Mouse (Mus musculus) hindbrain, embryonic 13.5 days (tissue): Measurements from ENCODE around the gene Rbfox2. TPM values are rescaled to one million over a fixed set of nuclear protein-coding genes. Genes with fewer than 3 reads are reported as not detected.
"Not testable (repeated sequence)": the region's sequence is repeated elsewhere in the genome, so short reads cannot be mapped to it uniquely, and the experiment has no call there.

Experiments used
- ATAC-seq: fragments of 200-750 bp; cut with Nextera tagmentation; 2 replicates; pipeline ENCODE4 v1.8.0; 2017; ENCODE audit warnings: moderate TSS enrichment; ENCODE audit not compliant: low FRiP score
- H3K27ac ChIP-seq: fragments of 300-500 bp; sonication (generic); 2 replicates; pipeline ENCODE4 v1.5.1; 2015; ENCODE audit warnings: inconsistent platforms, mild to moderate bottlenecking, moderate library complexity
- H3K27me3 ChIP-seq: fragments of 300-500 bp; sonication (generic); 2 replicates; pipeline ENCODE4 v1.6.1; 2015; ENCODE audit warnings: mild to moderate bottlenecking, inconsistent platforms
- H3K36me3 ChIP-seq: fragments of 300-500 bp; sonication (generic); 2 replicates; pipeline ENCODE4 v1.6.1; 2015; ENCODE audit warnings: mild to moderate bottlenecking, inconsistent platforms
- H3K4me1 ChIP-seq: fragments of 300-500 bp; sonication (generic); replicated peaks from 2 replicates; pipeline ENCODE4 v1.6.1; 2015; ENCODE audit warnings: inconsistent platforms
- H3K4me2 ChIP-seq: fragments of 300-500 bp; sonication (generic); 2 replicates; pipeline ENCODE4 v1.6.1; 2015; ENCODE audit warnings: inconsistent platforms, mild to moderate bottlenecking, moderate library complexity
- H3K4me3 ChIP-seq: fragments of 300-500 bp; sonication (generic); 2 replicates; pipeline ENCODE4 v1.5.1; 2015; ENCODE audit warnings: mild to moderate bottlenecking, inconsistent platforms
- H3K9ac ChIP-seq: fragments of 300-500 bp; sonication (generic); 2 replicates; pipeline ENCODE4 v1.6.1; 2015; ENCODE audit warnings: mild to moderate bottlenecking, inconsistent platforms
- H3K9me3 ChIP-seq: fragments of 300-500 bp; sonication (generic); 2 replicates; pipeline ENCODE4 v1.6.1; 2016; ENCODE audit warnings: inconsistent platforms
- WGBS: fragments of 180-500 bp; shearing (Covaris S2); methylation state at CpG from one replicate; pipeline ENCODE4 v1.1.7; 2015; 5-methylcytosine and 5-hydroxymethylcytosine counted together
- polyA plus RNA-seq: library from polyadenylated mRNA; unstranded; fragments of >200 nt; fragmentation: Nextera tagmentation; extraction: Ambion mirVana; gene quantifications from 2 replicates; pipeline ENCODE4 v1.2.1, GENCODE M21; 2015

The Rbfox2 gene
- polyA plus RNA-seq, 1 experiment from 2014 or later: 158 TPM

DNA sequence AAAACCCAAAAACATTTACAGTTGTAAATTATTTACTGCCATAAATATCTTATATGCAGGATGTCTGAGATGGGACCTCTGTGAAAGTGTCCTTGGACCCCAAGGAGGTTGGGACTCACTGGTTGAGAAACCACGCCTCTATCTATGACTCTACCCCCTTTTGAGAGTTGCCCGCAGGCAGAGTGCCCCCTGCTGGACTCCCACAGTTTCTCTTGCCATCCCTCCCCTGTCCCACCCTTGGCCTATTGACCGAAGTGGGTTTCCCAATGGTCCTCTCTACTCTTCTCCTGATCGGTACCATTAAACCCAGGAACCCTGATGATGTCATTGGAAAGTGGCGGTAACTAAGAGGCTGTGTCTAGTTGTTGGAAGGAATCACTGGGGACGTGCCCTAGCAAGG, 35.2 kb upstream of the Rbfox2 start:
- H3K4me1 ChIP-seq: peaks cover 32% of the 10 kb centered on the region
- no peak overlapping the region for H3K4me2 ChIP-seq
- H3K36me3 ChIP-seq: no peaks in the 10 kb centered on the region
- WGBS: 87% methylated on average over 6 of the region's 6 CpGs
- no peaks in the 10 kb centered on the region for H3K27me3 ChIP-seq
- ATAC-seq: no peak
- H3K9me3 ChIP-seq: no peaks in the 10 kb centered on the region
- H3K27ac ChIP-seq: no peak overlapping the region
- no peak overlapping the region for H3K4me3 ChIP-seq
- no peak overlapping the region for H3K9ac ChIP-seq

DNA sequence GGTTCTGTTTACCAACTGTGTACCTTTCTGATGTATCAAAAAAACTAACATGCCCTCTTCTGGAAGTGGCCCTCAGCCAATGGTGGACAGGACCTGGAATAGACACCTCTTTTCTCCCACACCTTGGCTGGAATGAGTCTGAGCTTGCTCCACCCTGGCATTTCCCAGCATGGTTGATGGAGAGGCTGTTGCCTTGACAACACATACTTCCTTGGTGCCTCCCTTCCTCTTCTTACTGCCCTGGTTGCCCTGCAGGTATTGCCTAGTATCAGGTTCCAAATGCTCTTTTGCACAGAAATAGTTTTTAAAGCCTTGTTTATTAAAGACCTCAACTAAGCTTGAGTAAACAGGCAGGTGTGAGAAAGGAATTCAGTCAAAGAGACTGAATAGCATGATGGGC, 33.8 kb upstream of the Rbfox2 start:
- Histone ChIP-seq H3K36me3 (no peaks in the 10 kb centered on the region), H3K27me3 (no peaks in the 10 kb centered on the region), H3K4me3 (no peak overlapping the region), H3K4me2 (no peak overlapping the region), H3K9me3 (no peaks in the 10 kb centered on the region), H3K27ac (no peak overlapping the region), H3K9ac (no peak overlapping the region), H3K4me1 (peaks cover 45% of the 10 kb centered on the region)
- ATAC-seq: no peak

DNA sequence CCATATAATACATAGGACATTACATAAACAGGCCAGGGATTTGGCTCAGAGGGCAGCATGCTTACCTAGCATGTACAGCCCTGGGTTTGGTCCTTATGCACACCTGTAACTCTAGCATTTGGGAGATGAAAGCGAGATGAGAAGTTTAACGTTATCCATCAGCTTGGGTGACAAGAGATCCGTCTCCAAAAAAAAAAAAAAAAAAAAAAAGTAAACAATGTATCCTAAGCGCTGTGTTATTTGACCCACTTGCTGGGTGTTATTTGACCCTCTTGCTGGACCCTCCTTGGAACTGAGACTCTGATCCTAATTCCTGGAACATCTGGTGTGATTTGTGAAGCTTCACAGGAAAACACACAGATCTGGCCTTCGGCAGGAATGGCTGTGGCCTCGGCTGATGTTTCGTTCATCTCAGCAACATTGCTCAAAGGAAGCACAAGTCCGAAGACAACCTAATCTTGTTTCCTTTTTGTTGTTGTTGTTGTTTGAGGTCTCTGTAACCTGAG, 32.2 kb upstream of the Rbfox2 start:
- Histone ChIP-seq H3K4me3 (no peak overlapping the region), H3K27me3 (no peaks in the 10 kb centered on the region), H3K9me3 (no peaks in the 10 kb centered on the region), H3K36me3 (no peaks in the 10 kb centered on the region), H3K4me1 (peaks cover 35% of the 10 kb centered on the region), H3K4me2 (no peak overlapping the region), H3K9ac (no peak overlapping the region), H3K27ac (no peak overlapping the region)
- WGBS: 75% methylated on average over 8 of the region's 8 CpGs
- ATAC-seq: no peak

DNA sequence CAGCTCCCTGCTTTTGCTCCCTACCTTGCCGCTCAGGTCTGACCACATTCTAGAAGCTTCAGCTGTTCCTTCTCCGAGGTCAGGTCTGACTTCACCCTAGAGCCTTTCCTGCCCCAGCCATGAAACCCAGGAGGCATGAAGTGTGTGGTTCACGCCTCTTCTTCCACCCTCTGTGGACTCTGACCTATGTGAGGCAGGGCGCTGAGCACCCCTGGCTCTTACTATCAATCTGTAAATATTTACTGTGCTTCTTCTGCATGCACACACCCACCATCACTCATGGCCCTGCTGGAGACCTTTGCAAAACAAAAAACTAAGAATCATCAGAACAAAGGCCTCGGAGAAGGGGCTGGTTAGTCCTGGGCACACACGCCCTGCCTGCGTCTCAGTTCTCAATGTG, 31.6 kb upstream of the Rbfox2 start:
- Histone ChIP-seq H3K9me3 (no peaks in the 10 kb centered on the region), H3K36me3 (no peaks in the 10 kb centered on the region), H3K4me3 (no peak overlapping the region), H3K27ac (peak overlapping the region; percentile 40; the same call in 1 of the 2 replicates), H3K4me2 (no peak overlapping the region), H3K27me3 (no peaks in the 10 kb centered on the region), H3K9ac (no peak overlapping the region), H3K4me1 (peaks cover 30% of the 10 kb centered on the region)
- WGBS: 61% methylated on average over 7 of the region's 7 CpGs
- ATAC-seq: no peak

DNA sequence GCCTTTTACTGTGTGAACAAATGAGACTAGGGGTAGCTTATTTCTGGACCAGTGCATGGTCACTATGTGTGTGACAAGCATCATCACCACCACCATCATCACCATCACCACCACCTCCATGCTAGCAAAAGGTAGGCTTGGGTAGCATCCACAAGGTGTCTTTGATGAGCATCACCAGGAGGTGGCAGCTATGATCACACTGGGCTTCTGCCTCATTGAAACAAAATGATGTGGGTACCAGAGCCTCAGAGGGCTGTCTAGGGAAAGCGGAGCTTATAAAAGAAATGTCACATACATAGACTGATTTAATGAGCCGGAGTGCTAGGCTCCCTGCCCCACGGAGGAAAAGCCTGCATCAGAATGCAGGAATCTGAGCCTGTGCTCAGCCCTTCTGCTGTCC, 31.1 kb upstream of the Rbfox2 start:
- H3K27ac ChIP-seq: peak overlapping the region; percentile 40; the same call in 1 of the 2 replicates
- H3K4me1 ChIP-seq: peaks cover 25% of the 10 kb centered on the region
- ATAC-seq: no peak
- no peak overlapping the region for H3K4me2 ChIP-seq
- H3K4me3 ChIP-seq: no peak overlapping the region
- no peaks in the 10 kb centered on the region for H3K27me3 ChIP-seq
- 47% methylated on average over 3 of the region's 3 CpGs for WGBS
- H3K9me3 ChIP-seq: no peaks in the 10 kb centered on the region
- no peak overlapping the region for H3K9ac ChIP-seq
- H3K36me3 ChIP-seq: no peaks in the 10 kb centered on the region

DNA sequence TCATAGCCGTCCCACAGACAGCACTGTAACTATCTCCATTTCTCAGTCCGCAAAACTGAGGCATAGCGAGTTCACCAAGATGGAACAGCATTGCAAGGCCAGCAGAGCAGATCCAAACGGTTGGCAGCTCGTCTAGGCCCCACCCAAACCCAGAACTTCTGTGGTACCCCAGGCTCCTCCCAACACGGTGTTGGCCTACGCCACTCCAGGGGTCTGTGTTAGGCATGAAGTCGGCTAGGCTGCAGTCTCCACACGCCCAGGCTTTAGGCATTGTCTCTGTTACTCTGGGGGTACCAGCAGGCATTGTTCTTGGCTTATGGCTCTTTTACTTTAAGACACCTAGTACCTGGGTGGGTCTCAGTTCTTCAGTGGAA, 30.2 kb upstream of the Rbfox2 start:
- no peaks in the 10 kb centered on the region for H3K27me3 ChIP-seq
- no peaks in the 10 kb centered on the region for H3K36me3 ChIP-seq
- H3K4me3 ChIP-seq: no peak overlapping the region
- H3K4me1 ChIP-seq: peaks cover 16% of the 10 kb centered on the region
- H3K27ac ChIP-seq: no peak overlapping the region
- peak overlapping the region; percentile 58 for H3K4me2 ChIP-seq
- ATAC-seq: peak; percentile 58
- H3K9me3 ChIP-seq: no peaks in the 10 kb centered on the region
- H3K9ac ChIP-seq: no peak overlapping the region
- 55% methylated on average over 9 of the region's 9 CpGs for WGBS

DNA sequence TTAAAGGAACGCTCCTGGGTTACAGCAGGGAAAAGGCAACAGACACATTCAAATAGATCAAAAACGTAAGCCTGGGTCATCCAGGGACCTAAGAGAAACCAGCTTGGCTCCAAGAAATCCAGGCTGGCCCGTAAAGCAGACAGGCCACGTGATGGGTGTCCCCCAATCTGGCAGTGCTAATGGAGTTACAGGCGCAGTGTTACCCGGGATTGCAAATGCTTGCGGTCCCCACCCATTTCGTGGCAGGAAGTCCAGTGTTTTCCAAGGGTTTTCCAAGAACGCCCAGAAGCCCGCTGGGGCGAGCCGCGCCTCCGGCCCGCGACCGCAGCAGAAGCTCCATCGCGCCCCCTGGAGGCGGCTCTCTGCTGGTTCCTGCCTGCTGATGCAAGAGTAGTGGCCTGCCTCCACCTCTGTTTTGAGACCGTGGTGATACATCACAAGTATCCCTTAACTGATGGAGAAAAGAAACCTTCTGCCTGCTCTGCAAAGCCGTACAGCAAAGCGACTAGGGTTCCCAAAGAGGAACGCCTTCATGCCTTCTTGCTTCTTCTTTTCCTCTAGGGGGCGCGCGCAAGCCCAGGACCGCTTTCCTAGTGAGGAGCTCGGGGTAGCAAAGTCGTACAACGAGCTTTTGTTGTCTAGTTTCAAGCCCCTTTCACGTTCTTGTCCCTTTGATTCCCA, 29.6 kb upstream of the Rbfox2 start:
- H3K4me1 ChIP-seq: peaks cover 16% of the 10 kb centered on the region
- peak; percentile 73 for ATAC-seq
- no peaks in the 10 kb centered on the region for H3K27me3 ChIP-seq
- no peaks in the 10 kb centered on the region for H3K36me3 ChIP-seq
- H3K9ac ChIP-seq: peak overlapping the region; percentile 59; the same call in 1 of the 2 replicates
- H3K4me3 ChIP-seq: peak overlapping the region; percentile 38
- 2% methylated on average over 32 of the region's 32 CpGs for WGBS
- peak overlapping the region; percentile 58 for H3K4me2 ChIP-seq
- H3K9me3 ChIP-seq: no peaks in the 10 kb centered on the region
- peak overlapping the region; percentile 18; the same call in 1 of the 2 replicates for H3K27ac ChIP-seq

DNA sequence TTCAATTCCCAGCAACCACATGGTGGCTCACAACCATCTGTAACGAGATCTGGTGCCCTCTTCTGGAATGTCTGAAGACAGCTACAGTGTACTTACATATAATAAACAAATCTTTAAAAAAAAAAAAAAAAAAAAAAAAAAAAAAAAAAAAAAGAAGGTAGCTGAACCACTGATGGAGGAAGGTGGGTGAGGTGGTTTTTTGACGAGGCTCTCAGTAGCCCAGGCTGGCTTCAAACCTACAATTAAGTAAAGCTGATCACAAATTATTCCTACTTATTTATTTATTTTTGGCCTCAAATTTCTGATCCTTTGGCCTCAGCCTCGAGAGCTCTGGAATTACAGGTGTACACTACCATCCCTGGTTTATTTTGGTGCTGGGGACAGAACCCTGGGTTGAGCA, 28.4 kb upstream of the Rbfox2 start:
- 98% methylated on average over 3 of the region's 3 CpGs for WGBS

DNA sequence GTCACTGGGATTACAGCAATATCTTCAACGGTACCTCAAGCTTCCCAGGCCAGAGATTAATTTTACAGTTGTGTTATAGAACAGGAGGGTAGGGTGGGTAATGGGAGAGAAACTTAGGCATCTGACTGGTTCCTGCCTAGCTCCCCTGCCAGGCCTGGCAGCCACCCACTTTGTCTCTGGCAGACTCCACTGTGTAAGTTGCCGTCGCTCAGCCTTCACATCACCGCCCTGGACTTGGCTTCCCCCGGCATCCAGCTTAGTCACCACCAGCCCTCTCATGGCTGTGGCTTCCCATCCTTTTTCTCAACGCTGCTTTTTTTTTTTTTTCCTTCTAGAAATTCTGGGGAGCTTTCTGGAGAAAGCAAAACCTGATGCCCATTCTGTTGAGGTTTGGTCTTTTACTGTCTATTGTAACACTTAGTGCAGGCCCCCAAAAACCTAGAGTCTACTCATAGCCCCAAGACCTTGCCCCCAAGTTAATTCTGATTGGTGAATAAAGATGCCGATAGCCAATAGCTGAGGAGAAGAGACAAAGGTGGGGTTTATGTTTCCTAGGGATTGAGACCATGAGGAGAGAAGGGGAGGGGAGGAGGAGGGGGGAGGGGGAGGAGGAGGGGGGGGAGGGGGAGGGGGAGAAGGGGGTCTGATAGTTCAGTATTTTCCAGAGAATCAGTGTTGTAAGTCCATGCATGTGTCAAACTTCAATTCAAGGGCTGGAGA, 25.6 kb upstream of the Rbfox2 start:
- H3K27me3 ChIP-seq: no peaks in the 10 kb centered on the region
- no peaks in the 10 kb centered on the region for H3K36me3 ChIP-seq
- no peak overlapping the region for H3K27ac ChIP-seq
- H3K4me1 ChIP-seq: peaks cover 16% of the 10 kb centered on the region
- no peak overlapping the region for H3K4me3 ChIP-seq
- no peaks in the 10 kb centered on the region for H3K9me3 ChIP-seq
- WGBS: 79% methylated on average over 7 of the region's 7 CpGs
- ATAC-seq: no peak
- H3K4me2 ChIP-seq: no peak overlapping the region
- H3K9ac ChIP-seq: no peak overlapping the region; the same call in 1 of the 2 replicates

More for the DNA sequence above, 28.4 kb upstream of the Rbfox2 start:
- H3K27me3 ChIP-seq, H3K9me3 ChIP-seq, ATAC-seq, H3K36me3 ChIP-seq, H3K4me3 ChIP-seq, H3K4me2 ChIP-seq, H3K9ac ChIP-seq, H3K27ac ChIP-seq: not testable (repeated sequence)
- peaks cover 16% of the 10 kb centered on the region for H3K4me1 ChIP-seq

DNA sequence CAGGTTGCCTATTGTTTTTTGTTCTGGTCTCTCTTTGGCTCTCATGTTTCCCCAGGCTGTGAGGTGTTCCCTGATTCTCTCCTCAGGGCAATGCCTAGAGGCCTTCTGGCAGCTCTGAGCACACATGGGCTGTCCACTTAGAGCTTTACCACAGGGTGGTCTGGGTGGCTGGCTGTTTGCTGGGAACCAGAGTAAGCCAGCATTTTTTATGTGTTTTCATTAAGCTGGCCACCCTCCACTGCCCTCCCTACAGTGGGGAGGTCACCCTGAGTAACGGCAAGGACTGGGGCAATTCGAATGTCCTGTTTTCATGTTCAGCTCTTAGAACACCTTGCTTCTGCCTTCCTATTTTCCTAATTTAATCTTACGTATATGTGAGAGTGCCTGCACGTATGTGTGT, 24.6 kb upstream of the Rbfox2 start:
- WGBS: 84% methylated on average over 4 of the region's 4 CpGs
- Histone ChIP-seq H3K4me1 (peaks cover 8% of the 10 kb centered on the region), H3K27me3 (no peaks in the 10 kb centered on the region), H3K27ac (no peak overlapping the region), H3K36me3 (no peaks in the 10 kb centered on the region), H3K4me2 (no peak overlapping the region), H3K4me3 (no peak overlapping the region), H3K9ac (no peak overlapping the region), H3K9me3 (no peaks in the 10 kb centered on the region)
- ATAC-seq: no peak

DNA sequence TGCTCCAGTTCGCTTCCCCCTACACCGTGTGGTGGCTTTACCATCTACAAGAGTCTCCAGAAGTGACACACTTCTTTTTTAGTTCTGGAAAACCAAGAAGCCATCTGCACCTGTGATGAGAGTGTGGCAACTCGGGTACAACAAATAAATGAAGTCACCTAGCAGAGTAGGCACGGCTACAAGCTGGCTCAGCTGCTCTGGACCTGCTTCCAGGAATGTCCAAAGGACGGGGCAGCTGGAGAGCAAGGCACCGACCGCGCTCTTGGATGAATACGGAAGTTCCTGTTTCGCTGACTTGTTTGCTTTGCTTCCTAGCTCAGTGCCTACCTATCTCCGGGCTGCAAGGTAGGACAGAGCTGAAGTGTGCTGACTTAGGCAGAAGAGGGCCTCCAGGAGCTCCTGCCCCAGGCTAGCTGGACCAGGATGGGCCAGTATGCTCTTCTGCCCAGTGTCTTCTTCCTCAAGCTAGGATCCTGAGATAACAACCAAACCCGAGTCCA, 22.9 kb upstream of the Rbfox2 start:
- no peak for ATAC-seq
- Histone ChIP-seq H3K27ac (no peak overlapping the region), H3K4me1 (no peaks in the 10 kb centered on the region), H3K4me3 (no peak overlapping the region), H3K36me3 (no peaks in the 10 kb centered on the region), H3K4me2 (no peak overlapping the region), H3K9me3 (no peaks in the 10 kb centered on the region), H3K9ac (no peak overlapping the region), H3K27me3 (no peaks in the 10 kb centered on the region)
- 87% methylated on average over 12 of the region's 12 CpGs for WGBS

DNA sequence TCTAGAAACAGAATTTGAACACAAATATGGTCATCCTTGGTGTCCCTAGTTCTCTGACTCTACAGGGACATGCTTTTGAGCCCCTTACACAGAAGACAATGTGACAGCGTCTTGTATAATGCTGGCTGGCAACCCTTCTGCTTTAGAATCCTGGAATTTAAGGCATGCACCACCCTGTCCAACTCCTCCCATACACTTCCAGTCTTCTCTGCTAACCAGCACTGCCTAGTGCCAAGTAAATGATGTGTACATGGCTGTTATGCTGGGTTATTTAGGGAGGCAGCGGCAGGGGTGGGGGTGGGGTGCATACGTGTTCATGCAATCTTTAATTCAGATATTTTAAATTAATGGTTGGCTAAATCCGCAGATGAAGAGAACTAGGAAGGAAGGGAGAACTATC, 19.6 kb upstream of the Rbfox2 start:
- ATAC-seq: no peak
- H3K4me3 ChIP-seq: no peak overlapping the region
- H3K36me3 ChIP-seq: no peaks in the 10 kb centered on the region
- WGBS: 88% methylated on average over 4 of the region's 4 CpGs
- H3K4me2 ChIP-seq: no peak overlapping the region
- H3K27ac ChIP-seq: no peak overlapping the region
- no peaks in the 10 kb centered on the region for H3K27me3 ChIP-seq
- H3K9ac ChIP-seq: no peak overlapping the region
- H3K9me3 ChIP-seq: no peaks in the 10 kb centered on the region
- H3K4me1 ChIP-seq: no peaks in the 10 kb centered on the region

DNA sequence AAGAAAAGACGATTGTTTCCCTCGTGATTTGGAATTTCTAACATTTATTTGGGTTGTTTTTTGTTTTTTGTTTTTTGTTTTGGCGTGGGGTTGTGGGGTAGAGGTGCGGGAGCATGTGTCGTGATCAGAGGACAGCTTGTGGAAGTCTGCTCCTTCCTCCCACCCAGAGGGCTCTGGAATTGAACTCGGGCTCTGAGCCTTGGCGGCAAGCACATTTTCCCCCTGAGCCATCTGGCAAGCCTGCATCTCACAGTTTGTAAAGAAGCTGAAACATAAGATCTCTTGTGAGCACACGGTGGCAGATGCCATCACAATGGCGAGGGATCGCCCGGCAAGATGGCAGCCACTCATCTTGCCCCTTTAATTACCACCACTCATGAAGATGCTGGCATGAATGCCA, 17.6 kb upstream of the Rbfox2 start:
- no peaks in the 10 kb centered on the region for H3K9me3 ChIP-seq
- WGBS: 92% methylated on average over 11 of the region's 11 CpGs
- H3K9ac ChIP-seq: no peak overlapping the region
- H3K27me3 ChIP-seq: no peaks in the 10 kb centered on the region
- no peak overlapping the region for H3K27ac ChIP-seq
- no peak overlapping the region for H3K4me2 ChIP-seq
- ATAC-seq: no peak
- no peaks in the 10 kb centered on the region for H3K4me1 ChIP-seq
- H3K36me3 ChIP-seq: no peaks in the 10 kb centered on the region
- H3K4me3 ChIP-seq: no peak overlapping the region
